Mouse (Mus musculus) spleen, postnatal 14 days (tissue): ENCODE results near the gene Tubb4a.
"Not testable (repeated sequence)": the region's sequence is repeated elsewhere in the genome, so short reads cannot be mapped to it uniquely, and the experiment has no call there.

Experiments
- DNase-seq, 2 experiments: peaks; one replicate each; pipeline ENCODE4 v3.0.0; 2021 to 2022; ENCODE audit warnings: low spot score in 2 of 2

Gene Tubb4a

DNA sequence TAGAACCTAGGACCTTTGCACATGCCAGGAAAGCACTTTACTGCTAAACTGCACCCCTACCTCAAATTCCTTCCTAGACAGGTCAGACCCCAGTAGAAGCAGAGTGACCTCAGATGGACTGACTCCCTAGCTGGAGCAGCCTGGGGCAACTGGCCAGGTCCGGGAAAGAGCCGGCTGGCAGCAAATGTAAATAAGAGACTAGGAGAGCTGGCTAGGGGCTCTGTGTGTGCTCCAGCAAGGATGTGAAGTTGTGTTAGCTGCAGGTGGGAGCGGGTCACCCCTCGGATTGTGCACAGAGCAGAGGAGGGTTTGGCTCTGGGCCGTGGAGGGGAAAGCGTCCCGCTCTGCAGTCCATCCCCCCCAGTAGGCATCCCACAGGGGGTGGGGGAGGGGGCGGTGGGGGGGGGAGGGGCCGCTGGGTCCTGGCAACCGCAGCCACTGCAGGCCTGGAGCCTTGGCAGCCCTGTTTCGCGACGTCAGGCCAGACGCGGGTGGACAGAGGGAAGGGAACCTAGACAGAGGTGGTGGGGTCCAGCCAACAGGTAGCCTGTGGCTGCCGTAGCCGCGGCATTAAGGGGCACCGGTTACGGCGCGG, 28.6 kb downstream of the Tubb4a start, which contains the start of gene Crb3:
Crb3 (plus strand) TSS at position 215 of the 595 bp plus-strand sequence.
- no peak for DNase-seq

DNA sequence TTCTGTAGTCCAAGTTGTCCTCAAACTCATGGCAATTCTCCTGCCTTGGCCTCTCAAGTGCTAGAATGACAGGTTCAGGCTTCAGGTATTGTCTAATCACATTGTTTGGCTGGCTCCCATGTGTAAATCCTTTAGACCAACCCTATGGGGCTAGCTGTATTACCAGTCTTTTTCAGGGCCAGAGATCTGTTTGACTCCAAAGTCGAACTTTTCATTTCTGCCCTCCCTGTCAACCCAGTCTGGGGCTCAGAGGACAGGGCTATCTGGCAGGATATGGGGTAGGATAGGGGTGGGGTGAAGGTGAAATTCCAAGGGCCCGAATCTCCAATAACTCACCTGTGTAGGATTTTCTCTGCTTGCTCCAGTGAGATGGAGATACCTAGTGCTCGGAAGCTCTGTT, 31.3 kb downstream of the Tubb4a start:
- no peak for DNase-seq

DNA sequence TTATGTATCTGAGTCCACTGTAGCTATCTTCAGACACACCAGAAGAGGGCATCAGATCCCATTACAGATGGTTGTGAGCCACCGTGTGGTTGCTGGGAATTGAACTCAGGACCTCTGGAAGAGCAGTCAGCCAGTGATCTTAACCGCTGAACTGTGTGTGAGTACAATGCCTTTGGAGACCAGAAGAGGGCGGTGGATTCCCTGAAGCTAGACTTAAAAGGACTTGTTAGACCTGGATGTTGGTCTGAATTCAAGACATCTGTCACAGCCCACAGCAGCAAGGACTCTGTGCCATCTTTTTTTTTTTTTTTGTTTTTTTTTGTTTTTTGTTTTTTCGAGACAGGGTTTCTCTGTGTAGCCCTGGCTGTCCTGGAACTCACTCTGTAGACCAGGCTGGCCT, 35.9 kb downstream of the Tubb4a start:
- not testable (repeated sequence) for DNase-seq

DNA sequence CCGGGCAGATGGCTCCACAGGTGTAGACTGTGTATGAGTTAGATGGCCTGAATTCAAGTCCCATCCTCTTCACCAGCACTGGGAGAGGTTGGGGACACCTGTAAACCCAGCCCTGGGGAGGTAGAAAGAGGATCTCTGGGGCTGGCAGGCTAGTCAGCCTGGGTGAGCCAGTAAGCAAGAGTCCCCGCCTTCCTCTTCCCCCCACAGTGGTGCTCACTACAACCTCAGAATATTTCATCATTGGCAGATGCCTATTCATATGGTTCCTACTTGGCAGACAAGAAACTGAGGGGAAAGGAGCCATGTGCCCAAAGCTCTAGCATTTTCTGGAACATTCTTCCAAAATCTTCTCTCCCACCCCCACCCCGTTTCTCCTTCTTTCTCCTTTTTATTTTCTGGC, 38.8 kb downstream of the Tubb4a start:
- no peak for DNase-seq

DNA sequence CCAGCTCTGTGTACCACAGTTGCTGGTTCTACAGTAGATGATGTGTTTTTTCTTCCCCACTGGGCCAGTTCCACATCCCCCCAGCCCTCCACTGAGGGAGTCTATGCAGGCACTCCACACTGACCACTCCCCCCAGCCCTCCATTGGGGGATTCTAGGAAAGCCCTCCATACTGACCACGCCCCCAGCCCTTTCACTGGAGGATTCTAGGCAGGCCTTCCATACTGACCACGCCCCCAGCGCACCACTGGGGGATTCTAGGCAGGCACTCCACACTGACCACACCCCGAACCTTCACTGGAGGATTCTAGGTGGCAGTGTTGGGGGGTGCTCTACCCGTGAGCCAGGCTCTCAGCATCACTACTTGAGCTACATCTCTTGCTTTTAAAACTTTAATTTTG, 40.2 kb downstream of the Tubb4a start:
- DNase-seq = no peak

DNA sequence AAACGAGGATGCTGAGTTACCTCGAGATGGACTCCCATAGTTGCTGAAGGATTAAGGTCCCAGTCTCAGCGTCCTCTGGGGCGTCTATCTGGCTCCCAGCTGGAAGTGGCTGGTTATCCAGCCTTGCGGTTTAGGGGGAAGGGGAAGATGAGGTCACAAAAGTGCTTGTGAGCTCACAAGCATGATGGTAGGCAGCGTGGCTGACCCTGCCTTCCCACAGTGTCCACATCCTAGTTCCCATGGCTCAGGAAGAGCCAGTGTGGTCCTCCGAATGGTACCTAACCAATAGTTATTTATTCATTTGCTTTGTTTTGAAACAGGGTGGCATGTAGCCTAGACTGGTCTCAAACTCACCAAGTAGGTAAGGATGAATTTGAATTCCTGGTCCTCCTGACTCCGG, 46.0 kb downstream of the Tubb4a start, which contains the start of gene Slc25a41:
Slc25a41 (minus strand) TSS at position 101 of the 400 bp plus-strand sequence.
- DNase-seq = no peak

DNA sequence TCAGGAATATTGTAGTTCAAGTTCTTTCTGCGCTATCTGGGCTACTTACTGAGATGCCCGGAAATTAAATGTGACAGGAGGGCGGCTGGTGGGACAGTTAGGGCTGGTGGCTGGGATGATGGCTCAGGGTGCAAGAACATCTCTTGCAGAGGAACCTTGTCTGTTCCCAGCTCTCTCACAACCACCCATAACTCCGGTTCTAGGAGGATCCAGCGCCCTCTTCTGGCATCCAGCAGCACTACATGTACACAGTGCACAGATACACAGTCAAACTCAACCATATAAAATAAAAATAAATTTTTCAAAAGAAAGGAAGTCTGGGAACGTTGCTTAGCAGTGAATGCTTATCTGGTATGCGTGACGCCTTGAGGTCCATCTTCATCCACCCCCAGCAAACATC, 48.6 kb downstream of the Tubb4a start:
- no peak for DNase-seq

DNA sequence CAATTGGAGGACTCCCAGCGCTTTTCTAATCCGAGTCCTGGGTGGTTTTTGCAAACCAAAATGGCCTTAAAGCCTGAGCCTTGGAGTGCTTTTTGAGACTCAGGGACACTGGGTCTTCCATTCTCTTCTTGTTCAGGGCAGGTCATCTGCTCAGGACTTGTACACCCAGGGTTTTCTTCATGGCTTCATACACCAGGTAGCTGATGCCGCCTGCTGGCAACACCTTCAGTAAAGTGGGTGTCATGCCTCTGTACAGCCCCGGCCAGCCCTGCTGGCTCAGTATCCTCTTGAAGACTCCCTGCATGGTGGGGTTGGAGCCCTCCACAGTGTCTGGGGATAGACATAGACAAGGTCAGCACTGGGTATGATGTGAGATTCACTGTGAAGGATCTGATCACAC, 54.7 kb downstream of the Tubb4a start:
- DNase-seq = no peak

DNA sequence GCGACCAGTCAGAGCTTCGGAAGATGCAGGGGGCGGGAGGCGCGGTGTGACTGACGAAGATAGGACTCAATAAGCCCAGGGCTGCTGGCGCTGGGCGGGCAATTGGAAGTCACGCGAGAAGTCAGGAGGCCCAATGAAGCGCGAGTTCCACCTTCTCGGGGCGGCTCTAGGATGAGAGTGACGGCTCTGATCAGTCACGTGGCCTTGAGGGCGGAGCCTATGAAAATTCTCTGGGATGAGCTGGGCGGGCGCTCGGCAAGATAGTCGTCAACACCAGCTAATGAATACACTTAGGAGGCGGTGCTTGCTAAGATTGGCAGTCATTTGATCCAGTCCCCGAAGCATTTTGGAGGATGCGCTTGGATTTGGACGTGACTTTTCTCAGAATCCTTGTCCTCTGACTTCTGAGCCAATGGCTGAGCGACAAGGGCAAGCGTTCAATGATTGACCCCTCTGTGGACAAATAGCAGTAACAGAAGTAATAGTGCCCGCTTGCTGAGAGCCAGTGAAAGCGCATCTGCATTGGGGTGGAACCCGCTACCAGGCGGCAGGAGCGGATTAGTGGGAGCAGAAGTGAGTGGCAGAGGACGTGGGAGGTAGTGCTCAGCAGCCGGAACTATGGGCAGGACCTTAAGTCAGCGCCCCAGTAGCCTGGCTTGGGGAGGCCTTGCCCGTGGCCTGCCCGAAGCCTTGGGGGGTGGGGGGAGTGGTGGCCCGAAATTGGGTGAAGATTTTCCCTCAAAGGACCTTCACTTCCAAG, 55.7 kb downstream of the Tubb4a start:
- DNase-seq = peak; percentile 96 to 98

DNA sequence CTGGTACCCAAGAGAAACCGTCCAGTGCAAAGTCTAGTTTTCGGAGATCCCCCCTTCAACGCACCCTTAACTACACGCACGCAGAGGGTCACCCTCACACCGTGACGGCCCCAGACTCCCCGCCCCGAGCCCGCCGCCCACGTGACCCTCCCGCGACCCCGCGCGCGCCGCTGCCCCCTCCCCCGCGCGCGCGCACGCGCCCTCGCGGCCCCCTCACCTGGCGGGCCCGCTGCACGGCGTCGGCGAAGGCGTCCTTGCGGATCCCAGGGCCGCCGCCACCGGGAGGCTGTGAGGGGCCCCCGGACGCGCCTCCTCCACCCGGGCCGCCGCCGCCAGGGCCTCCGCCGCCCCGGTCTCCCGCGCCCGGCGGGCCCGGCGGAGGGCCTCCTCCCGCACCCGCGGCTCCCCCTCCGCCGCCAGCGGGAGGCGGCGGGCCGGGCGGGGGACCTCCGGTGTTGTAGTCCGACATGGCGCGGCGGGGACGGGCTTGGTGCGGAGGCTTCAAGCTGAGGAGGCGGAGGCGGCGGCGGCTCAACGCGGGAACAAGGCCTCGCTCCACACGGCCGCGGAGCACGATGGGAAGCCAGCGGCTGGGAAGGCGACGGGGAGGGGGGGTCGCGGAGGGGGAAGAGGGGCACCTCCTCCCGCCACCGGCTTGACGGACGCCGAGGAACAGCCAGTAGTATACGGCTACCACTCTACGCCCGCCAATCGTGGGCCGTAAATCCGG, 56.5 kb downstream of the Tubb4a start, which contains the start of gene Khsrp:
Khsrp (minus strand) TSS at position 592 of the 730 bp plus-strand sequence.
- peak in 1 of 2 experiments; percentile 42 for DNase-seq
